Mouse (Mus musculus) ES-CJ7 (cell line): ENCODE measurements around the gene Gm21560.
"Not testable (repeated sequence)": the region's sequence is repeated elsewhere in the genome, so short reads cannot be mapped to it uniquely, and the experiment has no call there.

Experiments used
- DNase-seq: peaks from one replicate; pipeline ENCODE4 v3.0.0; 2011; ENCODE audit warnings: low read depth, low spot score

The Gm21560 gene

DNA sequence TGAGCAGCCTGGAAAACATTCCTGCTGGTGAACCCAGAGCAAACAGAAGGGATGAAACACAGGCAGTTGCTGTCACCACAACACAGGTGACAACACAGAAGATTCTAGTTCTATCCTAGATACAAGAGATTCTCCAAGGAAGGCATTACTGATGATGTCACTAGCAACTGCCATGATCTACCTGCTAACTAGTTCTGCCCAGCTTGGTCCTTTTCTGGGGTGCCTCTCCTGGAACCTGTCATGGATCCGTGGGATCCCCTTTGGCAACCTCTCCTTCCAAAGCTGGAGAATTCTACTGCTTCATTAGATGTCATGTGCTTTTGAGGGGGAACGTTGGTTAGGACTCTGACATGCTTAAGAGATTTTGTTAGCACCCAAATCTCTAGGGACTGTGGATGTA, at the start of gene Gm21560:
TSS of gene Gm21560 (minus strand) at position 101 of the 400 bp plus-strand sequence.
- not testable (repeated sequence) for DNase-seq

GRCm38 (mm10) chr14:6163538-6163937, 55.6 kb downstream of the Gm21560 start:
- DNase-seq, result not testable (repeated sequence)

DNA sequence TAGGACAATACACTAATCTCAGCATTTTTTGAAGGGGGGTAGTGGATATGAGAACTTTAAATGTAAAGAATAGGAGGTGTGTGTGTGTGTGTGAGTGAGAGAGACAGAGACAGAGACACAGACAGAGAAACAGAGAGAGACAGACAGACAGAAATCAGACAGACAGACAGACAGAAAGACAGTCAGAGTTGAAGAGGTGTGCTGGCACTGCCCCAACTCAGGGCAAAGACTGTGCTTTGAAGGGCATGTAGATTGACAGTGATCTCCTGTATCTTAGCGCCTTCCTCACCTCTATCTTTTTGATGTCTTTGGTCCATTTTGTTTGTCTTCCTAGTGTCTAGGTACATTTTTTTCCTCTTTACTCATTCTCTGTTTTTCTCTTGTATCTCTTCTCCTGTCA, 58.0 kb downstream of the Gm21560 start:
- not testable (repeated sequence) for DNase-seq
